Mouse (Mus musculus) heart, adult 2 months (tissue): Measurements from ENCODE around the gene Col1a2.

Experiments used
- CTCF ChIP-seq: fragments of 200-600 bp; IDR thresholded peaks from 2 replicates; pipeline ENCODE4 v1.8.1; 2022; ENCODE audit warnings: antibody characterized with exemption, mild to moderate bottlenecking, moderate library complexity
- POLR2A ChIP-seq: fragments of 200-500 bp; IDR thresholded peaks from 2 replicates; pipeline ENCODE4 v1.6.1; 2011; ENCODE audit warnings: mild to moderate bottlenecking, low read depth, low read length, control low read depth; ENCODE audit not compliant: insufficient read depth

- no peak for TF ChIP-seq CTCF
- TF ChIP-seq POLR2A: no peak
Measured at GRCm38 (mm10) chr6:4455518-4455917, 49.1 kb upstream of the Col1a2 start.
